Comparison of ENCODE assay signal across 25 mouse cellular contexts in the genomic region with DNA sequence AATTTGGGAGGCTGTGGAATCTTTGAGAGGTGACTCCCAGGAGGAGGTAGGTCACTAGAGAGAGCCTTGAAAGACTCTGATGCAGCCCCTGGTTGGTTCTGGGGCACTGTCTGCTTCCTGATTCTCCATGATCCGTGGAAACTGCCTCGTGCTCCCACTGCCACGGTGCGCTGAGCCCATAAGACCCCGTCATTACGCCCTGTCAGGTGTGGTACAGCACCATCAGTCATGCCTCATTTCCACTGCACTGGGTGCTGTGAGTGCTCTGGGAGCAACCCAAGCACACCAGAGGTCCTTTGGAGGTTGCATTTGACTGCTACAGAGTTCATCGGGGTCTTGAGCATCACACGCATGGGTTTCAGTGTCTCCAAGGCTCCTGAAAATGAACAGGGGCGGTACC.
"Had no signal": no experiment of that assay in that cellular context is flagged by ENCODE, and none has a peak within 500 bp of the region (broad histone marks: within the 10 kb centered on the region; RNA-seq: fewer than 3 reads in every experiment).

No protein-coding gene starts in this region.

- H3K9me3 ChIP-seq: heart, embryonic 10.5 days; heart, embryonic 12.5 days; hindbrain, embryonic 10.5 days; hindbrain, embryonic 12.5 days; intestine, embryonic 15.5 days; limb, embryonic 10.5 days; limb, embryonic 12.5 days; liver, embryonic 13.5 days; liver, embryonic 15.5 days had no signal

- H3K27me3 ChIP-seq: heart, embryonic 12.5 days; hindbrain, embryonic 12.5 days; intestine, embryonic 15.5 days; limb, embryonic 12.5 days; liver, embryonic 13.5 days; liver, embryonic 15.5 days had no signal

- H3K36me3 ChIP-seq: heart, embryonic 10.5 days; heart, embryonic 12.5 days; hindbrain, embryonic 10.5 days; hindbrain, embryonic 12.5 days; intestine, embryonic 15.5 days; limb, embryonic 10.5 days; limb, embryonic 12.5 days; liver, embryonic 13.5 days; liver, embryonic 15.5 days had no signal

- H3K4me1 ChIP-seq: intestine, embryonic 15.5 days; liver, embryonic 13.5 days; liver, embryonic 15.5 days had no signal

- H3K4me3 ChIP-seq: gastrocnemius, adult 2 months; heart, embryonic 10.5 days; heart, embryonic 12.5 days; hindbrain, embryonic 10.5 days; hindbrain, embryonic 12.5 days; intestine, embryonic 15.5 days; layer of hippocampus, adult 2 months; left cerebral cortex, adult 2 months; limb, embryonic 10.5 days; limb, embryonic 12.5 days; liver, embryonic 13.5 days; liver, embryonic 15.5 days had no signal

- H3K9ac ChIP-seq: heart, embryonic 12.5 days; hindbrain, embryonic 12.5 days; hindbrain, embryonic 14.5 days; intestine, embryonic 15.5 days; limb, embryonic 12.5 days; liver, embryonic 13.5 days; liver, embryonic 15.5 days had no signal

- H3K27ac ChIP-seq: gastrocnemius, adult 2 months; heart, embryonic 10.5 days; hindbrain, embryonic 10.5 days; hindbrain, embryonic 12.5 days; hindbrain, embryonic 14.5 days; intestine, embryonic 15.5 days; layer of hippocampus, adult 2 months; left cerebral cortex, adult 2 months; limb, embryonic 10.5 days; limb, embryonic 12.5 days; liver, embryonic 13.5 days; liver, embryonic 15.5 days had no signal

- DNase-seq: gastrocnemius, adult 2 months; gastrocnemius, postnatal 10 days; gastrocnemius, postnatal 25 days; heart, adult 18-20 months; heart, postnatal 10 days; heart, postnatal 4 days; kidney, adult 2 months; kidney, postnatal 14 days; liver; liver, embryonic 13.5 days had no signal

- ATAC-seq: hindbrain, embryonic 16.5 days; inflammation-experienced regulatory T-cells, adult 6 months; intestine, embryonic 15.5 days; intestine, postnatal 0 days had no signal

- H3K4me2 ChIP-seq: heart, embryonic 12.5 days; hindbrain, embryonic 12.5 days; hindbrain, embryonic 14.5 days; intestine, embryonic 15.5 days; limb, embryonic 12.5 days; liver, embryonic 11.5 days; liver, embryonic 13.5 days; liver, embryonic 15.5 days had no signal
